Mouse (Mus musculus): ENCODE data around the gene Nisch.

DNA sequence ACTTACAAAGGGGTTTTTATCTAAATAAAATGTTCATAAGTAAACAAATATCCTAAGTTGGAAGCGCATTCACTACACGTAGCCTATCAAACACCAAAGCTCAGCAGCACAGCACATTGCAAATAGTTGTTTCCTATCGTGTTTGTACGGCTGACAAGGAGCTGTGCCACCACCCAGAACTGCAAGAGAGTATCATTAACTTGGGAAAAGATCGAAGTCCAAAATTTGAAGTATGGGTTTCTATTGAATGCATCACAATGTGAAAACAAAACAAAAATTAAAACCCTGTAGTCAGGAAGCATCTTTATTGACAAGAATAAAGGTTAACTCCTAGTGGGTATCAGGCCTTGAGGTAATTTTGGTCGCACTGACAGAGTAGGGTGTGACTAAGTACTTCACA lies 31.6 kb upstream of the Nisch start:
- no peak for TF ChIP-seq CTCF (IDR thresholded peaks at IDR 0.05; ENCODE audit: borderline replicate concordance, insufficient read depth, low read depth, low read length)
- TF ChIP-seq POLR2A (IDR thresholded peaks at IDR 0.05; ENCODE audit: borderline replicate concordance, insufficient read depth, low read length) = no peak
